Mouse (Mus musculus): ENCODE measurements around the gene Nek4. TPM values are rescaled to one million over a fixed set of nuclear protein-coding genes. Genes with fewer than 3 reads are reported as not detected.
A peak's percentile ranks its signal among the peaks of the same experiment; 100 is the strongest.

The Nek4 gene
- 10 to 100 TPM; 16.4 to 19.4 (median 18.6) TPM for total RNA-seq (2022)

DNA sequence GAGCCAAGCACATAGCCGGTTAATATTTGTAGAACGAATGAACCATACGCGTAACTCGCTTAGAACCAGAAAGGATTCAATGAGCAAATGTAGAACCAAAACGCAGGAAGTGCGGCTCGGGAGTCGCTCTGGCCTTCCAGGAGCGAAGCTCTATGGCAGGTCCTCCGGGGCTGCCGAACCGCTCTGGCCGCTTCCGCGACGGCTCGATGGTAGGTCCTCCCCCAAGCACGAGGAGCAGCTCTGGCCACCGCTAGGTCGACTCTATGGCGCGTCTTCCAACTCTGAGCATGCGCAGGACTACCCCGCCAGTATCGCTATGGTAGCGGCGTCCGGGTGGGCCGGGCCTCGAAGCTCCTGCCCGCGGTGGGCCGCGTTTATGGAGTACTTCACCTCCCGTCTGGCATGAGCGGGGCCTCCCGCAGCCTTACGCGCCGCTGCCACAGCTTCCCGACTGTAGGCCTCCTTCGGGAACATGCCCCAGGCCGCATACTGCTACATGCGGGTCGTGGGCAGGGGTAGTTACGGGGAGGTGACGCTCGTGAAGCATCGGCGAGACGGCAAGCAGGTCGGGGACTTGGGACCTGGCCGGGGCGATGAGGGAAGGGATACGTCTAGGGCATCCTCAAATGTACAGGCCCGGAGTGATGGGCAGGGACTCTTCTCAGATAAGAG is at the start of gene Nek4:
Nek4 (plus strand) TSS at position 224 of the 672 bp plus-strand sequence.
- DNase-seq (ENCODE audit: low spot score in 2 of 2), result peak; percentile 88 to 96

DNA sequence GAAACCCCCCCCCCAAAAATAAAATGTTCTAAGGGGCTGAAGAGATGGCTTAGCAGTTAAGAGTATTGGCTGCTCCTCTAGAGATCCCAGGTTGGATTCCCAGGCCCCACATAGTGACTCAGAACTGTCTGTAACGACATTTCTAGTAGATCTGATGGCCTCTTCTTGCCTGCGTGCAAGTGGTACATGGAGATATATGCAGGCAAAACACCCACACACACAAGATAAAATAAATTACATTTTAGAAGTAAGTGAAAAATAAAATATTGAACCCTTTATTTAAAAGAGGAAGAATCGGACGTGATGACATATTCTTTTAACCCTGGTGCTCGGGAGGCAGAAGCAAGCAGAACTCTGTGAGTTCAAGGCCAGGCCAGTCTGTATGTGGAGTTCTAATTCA is 48.5 kb upstream of the Nek4 start:
- DNase-seq (ENCODE audit: low spot score in 2 of 2), result no peak

DNA sequence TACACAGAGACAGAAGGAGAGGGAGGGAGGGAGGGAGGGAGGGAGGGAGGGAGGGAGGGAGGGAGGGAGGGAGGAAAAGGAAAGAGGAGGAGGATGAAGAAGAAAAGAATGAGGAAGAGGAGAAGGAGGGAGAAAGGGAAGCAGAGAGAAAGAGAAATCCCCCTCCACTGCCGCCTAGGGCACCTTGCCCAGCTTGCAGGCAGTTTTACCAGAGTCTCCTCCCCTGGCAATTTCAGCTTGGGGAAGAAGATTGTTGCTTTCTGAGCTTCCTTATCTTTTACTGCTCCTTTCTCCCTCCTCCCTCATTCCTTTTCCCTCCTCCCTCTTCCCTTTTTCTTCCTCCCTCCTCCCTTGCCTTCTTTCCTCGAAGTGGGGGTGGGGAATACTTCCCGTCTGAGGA is 48.1 kb upstream of the Nek4 start:
- no peak for DNase-seq (ENCODE audit: low spot score in 2 of 2)

DNA sequence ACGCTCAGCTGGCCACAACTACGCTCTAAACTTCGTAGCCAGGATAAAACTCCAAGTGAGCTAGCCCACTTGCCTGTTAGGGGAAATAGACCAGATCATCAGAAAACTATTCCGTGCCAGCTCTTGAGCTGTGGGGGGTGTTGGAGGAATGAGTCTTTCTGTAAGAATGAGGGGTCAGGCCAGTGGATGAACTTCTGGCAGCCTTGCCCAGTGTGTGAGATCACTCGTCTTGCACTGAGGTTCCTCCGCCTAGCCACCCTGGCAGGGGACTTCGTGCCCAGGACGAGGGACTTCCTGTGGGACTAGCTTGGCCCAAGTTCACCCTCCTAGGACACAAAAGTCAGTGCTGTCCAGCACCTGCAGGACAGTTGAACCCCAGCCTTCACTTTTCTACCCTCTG is 46.9 kb upstream of the Nek4 start:
- DNase-seq (ENCODE audit: low spot score in 2 of 2), result no peak

DNA sequence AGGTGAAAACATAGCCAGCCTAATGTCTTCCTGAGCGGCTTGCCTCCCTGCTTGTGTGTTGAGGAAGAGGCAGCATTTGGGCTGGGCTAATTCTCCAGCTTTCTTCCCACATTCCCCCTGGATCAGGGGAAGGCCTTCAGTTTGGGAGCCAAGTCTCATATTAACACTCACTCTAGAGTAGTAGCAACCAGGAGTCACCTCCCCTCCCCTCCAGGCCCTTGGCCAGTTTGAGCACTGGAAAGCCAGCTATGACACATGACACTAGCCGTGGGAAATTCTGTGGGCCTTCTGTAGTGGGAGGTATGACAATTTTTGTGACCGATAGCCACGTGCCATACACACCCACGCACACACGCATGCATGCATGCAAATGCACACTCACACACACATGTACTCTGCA is 45.2 kb upstream of the Nek4 start:
- DNase-seq (ENCODE audit: low spot score in 2 of 2), result no peak

DNA sequence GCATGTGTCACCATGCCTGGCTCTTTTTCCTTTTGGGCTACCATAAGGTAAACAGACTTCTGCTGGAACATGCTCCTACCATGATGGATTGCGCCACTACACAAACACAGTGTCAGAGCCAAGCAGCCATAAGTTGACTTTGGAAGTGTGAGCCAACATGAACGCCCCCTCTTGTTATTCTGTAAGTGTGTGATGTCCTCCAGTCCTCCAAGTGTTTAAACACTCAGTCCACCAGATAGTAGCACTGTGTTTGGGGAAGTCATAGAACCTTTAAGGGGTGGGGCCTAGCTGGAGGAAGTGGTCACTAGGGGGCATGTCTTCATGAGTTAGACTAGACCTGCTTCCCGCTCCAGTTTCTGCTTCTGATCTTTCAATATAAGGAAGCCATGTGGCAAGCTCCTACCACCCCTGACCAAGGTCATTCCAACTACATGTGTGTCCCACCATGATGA is 43.3 kb upstream of the Nek4 start:
- DNase-seq (ENCODE audit: low spot score in 2 of 2), result no peak

DNA sequence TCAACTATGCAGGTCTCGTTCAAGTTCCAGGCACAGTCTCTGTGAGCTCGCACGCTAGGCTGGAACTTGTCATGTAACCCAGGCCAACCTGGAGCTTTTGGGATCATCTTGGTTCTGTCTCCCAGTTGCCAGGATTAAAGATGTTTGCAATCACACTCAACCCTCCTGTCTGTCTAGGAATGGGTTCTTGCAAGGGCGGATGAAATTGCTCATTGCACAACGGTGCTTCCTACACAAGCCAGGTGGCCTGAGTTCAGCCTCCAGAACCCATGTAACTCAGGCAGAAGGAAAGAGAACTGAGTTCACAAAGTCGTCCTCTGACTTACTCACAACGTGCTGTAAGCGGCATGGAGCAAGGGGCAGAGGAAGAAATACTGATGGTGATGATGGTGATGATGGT is 40.0 kb upstream of the Nek4 start:
- DNase-seq (ENCODE audit: low spot score in 2 of 2), result no peak

DNA sequence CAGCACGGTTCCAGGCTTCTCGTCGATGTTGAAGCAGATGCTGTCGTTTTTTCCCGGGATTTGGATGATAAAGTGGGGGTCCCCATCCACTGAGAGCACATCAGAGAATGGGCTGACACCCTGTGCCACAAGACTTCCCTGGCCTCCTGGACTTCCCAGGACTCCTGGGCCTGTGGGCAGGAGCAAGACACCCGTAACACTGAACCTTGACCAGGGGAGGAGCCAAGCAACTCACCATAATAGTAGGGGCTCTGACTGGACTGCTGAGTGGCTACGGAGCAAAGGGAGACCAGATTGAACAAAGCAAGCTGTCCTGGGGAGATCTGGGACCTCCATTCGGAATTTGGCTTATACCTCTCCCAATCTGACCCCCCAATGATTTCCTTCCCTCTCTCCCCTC is 38.5 kb upstream of the Nek4 start:
- DNase-seq (ENCODE audit: low spot score in 2 of 2), result no peak

DNA sequence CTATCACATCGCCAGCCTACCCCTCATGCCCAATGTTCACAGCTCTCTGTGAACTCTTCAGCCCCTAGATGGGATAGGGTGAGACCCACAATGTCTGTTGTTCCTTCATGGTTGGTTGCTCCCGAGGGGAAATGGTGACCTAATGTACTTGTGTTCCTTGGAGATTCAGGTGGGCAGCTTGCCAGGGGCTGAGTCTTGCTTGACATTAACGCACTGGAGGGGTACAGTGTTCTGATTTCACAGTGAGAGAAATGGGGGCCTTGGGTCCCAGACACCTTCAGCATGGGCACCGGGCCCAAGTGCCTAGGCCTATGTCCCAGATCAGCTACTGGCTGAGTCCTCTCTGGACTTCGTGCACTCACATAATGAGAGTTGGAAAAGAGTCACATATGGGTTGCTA is 37.8 kb upstream of the Nek4 start:
- no peak for DNase-seq (ENCODE audit: low spot score in 2 of 2)

DNA sequence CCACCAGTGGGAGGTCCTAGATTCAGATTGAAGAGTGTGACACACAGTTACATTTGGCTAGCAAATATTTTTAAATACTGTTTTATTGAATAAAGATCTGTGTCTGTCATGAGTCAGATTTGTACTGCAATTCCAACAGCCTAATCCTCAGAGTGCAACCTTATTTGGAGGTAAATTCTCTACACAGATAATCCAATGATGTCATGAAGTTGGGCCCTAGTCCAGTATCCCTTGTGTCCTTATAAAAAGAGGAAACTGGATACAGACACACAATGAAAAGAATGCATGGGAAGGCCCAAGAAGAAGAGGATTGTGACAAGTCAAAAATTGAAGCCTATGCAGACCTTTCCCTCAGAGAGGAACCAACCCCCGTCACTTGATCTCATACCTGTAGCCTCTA is 34.7 kb upstream of the Nek4 start:
- no peak for DNase-seq (ENCODE audit: low spot score in 2 of 2)

DNA sequence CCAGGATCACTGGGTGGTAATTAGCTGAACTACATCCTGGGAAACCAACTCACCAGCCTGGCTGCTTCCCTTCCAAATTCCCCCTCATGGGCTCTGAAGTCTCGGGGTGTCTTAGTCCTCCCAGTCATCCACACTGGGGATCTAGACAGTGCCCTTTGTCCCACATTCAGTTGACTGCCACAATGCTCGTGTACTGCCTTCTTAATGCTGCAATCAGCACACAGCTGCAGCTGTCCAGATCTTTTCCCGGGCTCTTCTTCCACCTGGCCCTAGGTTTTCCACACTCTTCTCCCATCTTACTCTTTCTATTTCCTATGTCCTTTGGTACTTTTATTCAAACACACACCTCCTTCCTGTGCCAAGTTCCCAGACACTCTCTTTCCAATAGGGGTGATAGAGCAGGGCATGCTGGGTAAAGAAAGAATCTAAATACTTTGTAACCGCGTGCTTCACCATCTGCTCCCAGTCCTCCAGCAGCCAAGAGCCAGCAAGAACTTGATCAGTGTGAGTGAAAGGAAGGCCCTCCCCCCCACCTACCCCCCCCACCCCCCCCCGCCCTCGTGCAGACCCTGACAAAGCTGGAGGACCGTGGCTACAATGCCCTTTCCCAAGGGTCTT is 29.0 kb upstream of the Nek4 start:
- DNase-seq (ENCODE audit: low spot score in 2 of 2), result no peak

DNA sequence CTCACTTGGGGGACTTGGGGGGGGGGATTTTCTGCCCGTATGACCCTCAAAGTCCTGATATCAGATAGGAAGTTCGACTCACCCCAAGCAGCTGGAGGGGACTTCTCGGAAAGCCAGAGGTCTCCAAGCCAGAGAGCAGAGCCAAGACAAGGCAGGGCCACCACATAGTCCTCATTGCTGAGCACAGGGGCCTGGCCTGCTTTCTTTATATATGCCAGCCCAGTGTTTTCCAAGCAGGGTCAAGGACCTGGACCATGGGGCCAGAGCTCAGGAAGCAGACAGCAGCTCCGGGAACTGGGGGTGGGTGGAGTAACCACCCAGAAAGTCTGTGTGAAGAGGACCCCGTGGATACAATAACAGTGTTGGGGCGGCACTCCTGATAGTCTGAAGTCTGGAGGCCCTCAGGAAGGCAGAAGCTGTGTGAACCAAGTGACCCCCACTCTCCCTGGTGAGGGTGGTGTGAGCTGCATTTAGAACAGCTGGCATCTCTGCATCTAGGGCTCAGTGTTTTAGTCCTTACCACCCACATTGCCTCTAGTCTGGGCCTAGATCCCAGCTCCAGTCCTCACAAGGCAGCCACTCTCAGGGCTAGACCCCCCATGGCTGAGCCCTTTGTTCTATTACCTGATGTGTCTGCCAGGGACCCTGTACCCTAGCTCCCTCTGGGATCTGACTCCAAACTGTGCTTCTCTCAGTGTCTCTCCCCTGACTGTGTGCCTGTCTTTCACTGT is 27.6 kb upstream of the Nek4 start, which contains the start of gene Itih3:
Itih3 (minus strand) TSS at position 386 of the 731 bp plus-strand sequence.
- peak; percentile 4 to 58 for DNase-seq (ENCODE audit: low spot score in 2 of 2)

DNA sequence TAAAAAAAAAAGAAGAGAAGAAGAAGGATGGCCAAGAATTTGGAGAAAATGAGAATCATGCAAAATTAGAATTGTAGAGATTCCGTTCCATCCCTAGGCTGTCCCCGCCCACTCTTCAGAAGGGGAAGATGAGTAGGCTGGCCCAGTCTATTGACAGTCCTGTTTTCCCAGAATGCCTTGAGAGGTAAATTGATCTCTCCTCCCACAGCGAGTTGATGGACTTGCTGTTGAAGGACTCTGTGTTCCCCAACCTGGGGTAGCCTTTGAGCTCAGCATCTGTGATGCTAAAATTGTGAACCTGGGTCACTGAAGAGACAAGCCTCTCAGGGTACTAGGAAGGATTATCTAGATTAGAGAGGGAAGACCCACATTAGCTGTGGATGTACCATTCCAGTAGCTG is 25.7 kb upstream of the Nek4 start:
- DNase-seq (ENCODE audit: low spot score in 2 of 2), result no peak

DNA sequence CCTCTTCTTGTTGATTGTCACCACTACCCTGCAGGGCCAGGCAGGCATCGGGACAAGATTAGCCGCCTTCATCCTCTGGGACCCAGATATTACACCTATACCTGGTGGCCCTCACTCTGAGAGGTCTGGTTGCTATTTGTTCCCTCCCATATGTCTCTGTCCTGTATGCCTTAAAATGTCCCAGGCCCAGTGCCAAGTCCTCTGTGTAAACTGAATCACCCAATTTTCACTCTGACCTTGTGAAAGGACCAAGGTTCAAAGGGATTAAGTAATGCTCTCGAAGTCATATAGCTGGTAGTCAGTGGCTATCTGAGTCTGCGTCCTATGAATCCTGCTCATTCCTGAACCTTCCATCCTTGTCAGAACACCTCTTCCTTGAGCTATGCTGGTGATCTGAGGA is 20.8 kb upstream of the Nek4 start:
- DNase-seq (ENCODE audit: low spot score in 2 of 2), result no peak

DNA sequence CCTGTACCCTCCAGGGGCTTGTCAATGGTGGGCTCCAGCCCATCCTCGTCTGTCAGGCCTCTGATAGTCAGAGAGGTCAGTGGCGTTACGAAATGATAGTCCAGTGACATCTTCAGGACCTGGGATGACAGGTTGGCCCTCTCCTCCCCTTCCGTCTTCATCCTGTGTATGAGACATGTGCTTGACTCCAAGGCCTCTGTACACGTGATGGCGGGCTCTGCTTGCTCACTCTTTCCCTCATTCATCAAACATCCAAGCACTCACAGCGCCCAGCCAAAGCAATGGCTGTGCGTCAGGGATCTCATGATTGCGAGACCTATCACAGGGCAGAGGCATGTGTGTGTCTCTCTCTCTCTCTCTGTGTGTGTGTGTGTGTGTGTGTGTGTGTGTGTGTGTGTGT is 17.8 kb upstream of the Nek4 start:
- DNase-seq (ENCODE audit: low spot score in 2 of 2), result no peak

DNA sequence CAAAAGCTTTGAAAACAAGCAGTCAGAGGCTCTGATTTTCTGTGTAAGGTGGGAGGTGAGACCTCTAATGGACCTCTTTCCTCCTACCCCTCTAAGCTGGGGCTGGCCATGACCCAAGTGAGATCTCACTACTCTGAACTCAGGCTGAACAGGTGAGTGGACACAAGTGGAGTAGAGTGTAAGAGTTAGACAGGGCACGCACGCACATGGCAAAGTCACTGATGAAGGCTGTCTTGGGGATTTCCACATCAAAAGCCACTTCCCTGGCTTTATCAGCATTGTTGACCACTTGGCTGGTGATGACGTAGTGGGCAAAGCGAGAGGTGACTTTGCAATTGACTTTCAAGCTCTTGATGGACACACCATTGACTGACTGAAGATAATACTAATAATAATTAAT is 8.9 kb upstream of the Nek4 start:
- DNase-seq (ENCODE audit: low spot score in 2 of 2), result no peak

DNA sequence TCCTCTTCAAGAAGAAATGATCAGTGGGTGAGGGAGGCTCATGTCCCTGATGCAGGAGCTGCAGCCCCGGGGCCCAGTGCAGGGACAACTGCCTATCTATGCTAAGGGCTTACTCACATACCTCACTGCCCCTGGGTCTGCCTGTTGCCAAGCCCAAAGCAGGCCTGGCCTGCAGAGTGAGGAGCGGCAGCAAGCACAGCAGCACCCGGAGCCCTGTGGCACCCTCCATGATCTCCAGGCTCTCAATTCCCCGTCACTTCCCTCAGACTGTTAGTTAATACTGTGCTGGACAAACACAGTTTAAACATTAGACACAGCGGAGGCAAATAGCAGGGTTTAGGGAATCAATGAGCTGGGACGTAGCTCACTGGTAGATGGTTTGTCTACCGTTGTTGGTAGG is 8.1 kb upstream of the Nek4 start, which contains the start of gene Itih1:
Itih1 (minus strand) TSS at position 252 of the 400 bp plus-strand sequence.
- DNase-seq (ENCODE audit: low spot score in 2 of 2), result no peak

DNA sequence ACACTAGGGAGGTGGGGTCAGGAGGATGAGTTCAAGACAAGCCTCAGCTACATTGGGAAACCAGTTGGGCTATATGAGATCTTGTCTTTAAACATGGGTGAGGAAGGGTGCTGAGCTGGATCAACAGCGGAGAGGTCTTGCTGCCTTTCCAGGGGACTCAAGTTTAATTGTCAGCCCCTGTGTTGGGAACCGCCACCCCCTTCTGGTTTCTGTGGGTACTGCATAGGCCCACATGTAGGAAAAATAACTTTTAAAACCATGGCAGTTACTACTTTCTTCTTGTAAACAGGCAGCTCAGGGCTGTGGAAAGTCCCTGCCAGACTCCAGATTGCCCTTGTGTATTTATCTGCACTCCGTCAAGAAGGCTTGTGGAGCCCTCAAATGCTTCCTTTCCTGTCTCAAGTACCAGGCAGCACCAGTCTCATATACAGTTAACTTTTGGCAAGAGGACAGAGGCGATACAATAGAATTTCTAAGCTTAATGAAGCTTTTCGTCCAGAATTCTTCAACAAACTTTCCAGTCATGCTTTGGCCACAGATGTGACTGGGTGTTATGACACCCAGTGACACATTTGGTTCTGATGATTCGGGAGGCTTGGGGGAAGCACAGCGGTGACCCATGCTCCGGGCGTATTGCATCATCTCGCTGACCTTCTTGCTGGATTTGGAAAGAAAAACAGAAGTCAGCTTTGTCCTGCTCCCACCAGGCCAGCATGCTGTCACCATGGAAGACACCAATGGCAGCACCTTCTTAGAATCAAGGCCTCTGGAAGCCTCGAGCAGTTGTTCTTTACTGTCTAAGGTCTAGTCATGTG is 7.1 kb upstream of the Nek4 start:
- DNase-seq (ENCODE audit: low spot score in 2 of 2), result peak in 1 of 2 experiments; percentile 55

DNA sequence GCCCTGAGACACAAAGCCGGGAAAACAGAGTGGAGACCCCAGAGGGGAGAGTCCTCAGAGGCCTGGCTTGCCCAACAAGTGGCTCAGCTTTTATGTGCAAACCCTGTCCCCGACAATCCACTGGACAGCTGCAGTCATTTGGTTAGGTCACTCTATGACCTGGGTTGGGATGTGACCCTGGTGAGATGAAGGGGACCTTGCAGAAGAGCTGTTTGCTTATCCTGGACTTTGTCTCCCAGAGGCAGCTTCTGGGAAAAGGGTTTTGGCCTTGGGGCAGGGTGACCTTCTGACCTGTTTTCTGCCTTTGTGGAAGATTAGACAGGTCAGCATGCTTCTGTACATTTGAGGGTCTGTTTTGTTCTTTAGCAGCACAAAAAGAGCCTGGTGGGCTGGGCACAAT is 6.4 kb upstream of the Nek4 start:
- no peak for DNase-seq (ENCODE audit: low spot score in 2 of 2)

DNA sequence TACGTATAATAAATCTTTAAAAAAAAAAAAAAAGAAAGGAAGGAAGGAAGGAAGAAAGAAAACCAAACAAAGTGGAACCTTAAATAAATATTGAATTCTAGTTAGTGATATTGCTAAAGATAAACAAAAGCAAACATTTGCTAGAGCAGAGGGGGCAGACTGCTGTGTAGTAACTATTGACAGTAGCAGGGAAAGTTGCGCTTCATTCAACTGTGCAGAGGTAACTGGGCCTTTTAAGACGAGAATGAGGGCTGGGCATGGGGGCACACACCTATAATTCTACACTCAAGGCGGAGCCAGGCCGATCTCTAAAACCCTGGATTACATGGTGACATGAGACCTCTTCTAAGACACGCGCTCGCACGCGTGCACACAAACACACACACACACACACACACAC is 1.2 kb upstream of the Nek4 start:
- no peak for DNase-seq (ENCODE audit: low spot score in 2 of 2)

DNA sequence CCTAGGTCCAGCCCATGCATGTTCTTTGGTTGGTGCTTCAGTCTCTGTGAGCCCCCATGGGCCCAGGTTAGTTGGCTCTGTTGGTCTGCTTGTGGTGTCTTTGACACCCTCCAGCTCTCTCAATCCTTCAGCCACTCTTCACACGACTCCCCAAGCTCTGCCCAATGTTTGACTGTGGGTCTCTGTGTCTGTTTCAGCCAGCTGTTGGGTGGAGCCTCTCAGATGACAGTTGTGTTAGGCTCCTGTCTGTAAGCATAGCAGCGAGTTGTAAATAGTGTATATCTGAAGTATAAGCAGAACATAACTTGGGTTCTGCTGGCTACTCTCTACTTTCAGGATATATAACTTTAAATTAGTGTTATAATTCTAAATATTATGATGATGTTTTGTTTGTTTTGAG is 7.3 kb downstream of the Nek4 start:
- no peak for DNase-seq (ENCODE audit: low spot score in 2 of 2)

DNA sequence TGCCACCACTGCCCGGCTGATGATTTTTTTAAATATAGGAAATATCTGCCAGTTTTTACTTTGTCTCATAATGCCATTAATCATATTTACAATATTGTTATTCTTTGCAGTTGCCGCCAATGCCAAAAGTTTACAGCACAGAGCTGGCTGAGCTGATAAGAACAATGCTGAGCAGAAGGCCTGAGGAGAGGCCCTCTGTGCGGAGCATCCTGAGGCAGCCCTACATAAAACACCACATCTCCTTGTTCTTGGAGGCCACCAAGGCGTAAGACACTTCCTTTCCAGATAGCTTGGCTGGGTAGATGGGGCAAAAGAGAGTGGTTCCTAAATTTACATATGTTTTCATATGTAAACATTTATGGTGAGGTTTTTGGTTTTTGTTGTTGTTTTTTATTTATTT is 7.9 kb downstream of the Nek4 start:
- DNase-seq (ENCODE audit: low spot score in 2 of 2), result no peak

Data from left cerebral cortex, adult 8-10 months (tissue).